Mouse (Mus musculus) CH12.LX (cell line): Measurements from ENCODE around the gene Fhit. TPM values are rescaled to one million over a fixed set of nuclear protein-coding genes. Genes with fewer than 3 reads are reported as not detected.

Experiments used
- DNase-seq: peaks from one replicate; pipeline ENCODE4 v3.0.0-alpha.2; 2013; ENCODE audit errors: extremely low read depth
- H3K27ac ChIP-seq: 2 replicates; pipeline ENCODE4 v1.5.1; 2012; ENCODE audit warnings: low read depth, mild to moderate bottlenecking, control low read depth, moderate library complexity; ENCODE audit not compliant: insufficient read depth
- H3K27me3 ChIP-seq: replicated peaks from 2 replicates; pipeline ENCODE3; 2012; ENCODE audit warnings: inconsistent platforms
- H3K36me3 ChIP-seq, 2 experiments: replicated peaks in 1 of 2; 2 replicates each; pipeline versions ENCODE3 to v1.6.1; 2012; ENCODE audit warnings: inconsistent platforms in 1 of 2, low read length in 1 of 2, mild to moderate bottlenecking in 1 of 2, mixed read lengths in 1 of 2, moderate library complexity in 1 of 2; ENCODE audit not compliant: control insufficient read depth in 1 of 2, insufficient read depth in 1 of 2
- H3K4me1 ChIP-seq, 2 experiments: 2 replicates each; pipeline ENCODE4 v1.6.1; 2012; ENCODE audit warnings: inconsistent platforms in 1 of 2, moderate library complexity in 1 of 2; ENCODE audit not compliant: insufficient read depth in 2 of 2, control insufficient read depth in 1 of 2
- H3K4me2 ChIP-seq: 2 replicates; pipeline ENCODE4 v1.6.1; 2012; ENCODE audit warnings: low read depth, mild to moderate bottlenecking, control low read depth; ENCODE audit not compliant: poor library complexity, insufficient read depth, severe bottlenecking
- H3K4me3 ChIP-seq, 3 experiments: fragments of 150-350 bp in 1 of 3; sonication (generic) in 1 of 3; replicated peaks in 1 of 3; 2 replicates each; pipeline versions ENCODE3 to v1.5.1; 2011 to 2012; ENCODE audit warnings: low read depth in 2 of 3, low read length in 2 of 3, mild to moderate bottlenecking in 2 of 3, moderate library complexity in 2 of 3, control low read depth in 1 of 3, improper control_type of control experiment in 1 of 3, inconsistent platforms in 1 of 3, mixed read lengths in 1 of 3; ENCODE audit not compliant: poor library complexity in 1 of 3
- H3K79me2 ChIP-seq: replicated peaks from 2 replicates; pipeline ENCODE4 v1.6.1; 2012; ENCODE audit warnings: mild to moderate bottlenecking, moderate library complexity; ENCODE audit not compliant: control insufficient read depth, poor library complexity, insufficient read depth, severe bottlenecking; ENCODE audit errors: extremely low read depth
- H3K9ac ChIP-seq: 2 replicates; pipeline ENCODE4 v1.6.1; 2012; ENCODE audit warnings: low read depth, mild to moderate bottlenecking, control low read depth, moderate library complexity; ENCODE audit not compliant: insufficient read depth
- H3K9me3 ChIP-seq: replicated peaks from 2 replicates; pipeline ENCODE3; 2012; ENCODE audit warnings: low read length, inconsistent platforms, mixed read lengths
- BHLHE40 ChIP-seq: IDR thresholded peaks from 2 replicates; pipeline ENCODE4 v1.6.1; 2011; ENCODE audit warnings: mild to moderate bottlenecking, low read depth, low read length, improper control_type of control experiment
- CHD1 ChIP-seq: IDR thresholded peaks from 2 replicates; pipeline ENCODE4 v1.6.1; 2012; ENCODE audit warnings: low read depth, low read length, improper control_type of control experiment, inconsistent platforms
- E2F4 ChIP-seq: IDR thresholded peaks from 2 replicates; pipeline ENCODE4 v1.6.1; 2011; ENCODE audit warnings: low read depth, low read length, improper control_type of control experiment; ENCODE audit not compliant: insufficient replicate concordance
- ELF1 ChIP-seq: IDR thresholded peaks from 2 replicates; pipeline ENCODE4 v1.6.1; 2014; ENCODE audit warnings: low read depth, mild to moderate bottlenecking, inconsistent platforms, low read length, improper control_type of control experiment
- EP300 ChIP-seq: IDR thresholded peaks from 2 replicates; pipeline ENCODE4 v1.6.1; 2011; ENCODE audit warnings: low read length, improper control_type of control experiment
- ETS1 ChIP-seq: conservative IDR thresholded peaks from 2 replicates; pipeline ENCODE4 v1.6.1; 2012; ENCODE audit warnings: low read depth, mild to moderate bottlenecking, inconsistent platforms, low read length, improper control_type of control experiment, moderate library complexity
- GABPA ChIP-seq: IDR thresholded peaks from 2 replicates; pipeline ENCODE4 v1.6.1; 2012; ENCODE audit warnings: low read depth, low read length, improper control_type of control experiment, inconsistent platforms; ENCODE audit not compliant: insufficient replicate concordance
- JUND ChIP-seq: conservative IDR thresholded peaks from 2 replicates; pipeline ENCODE4 v1.6.1; 2011; ENCODE audit warnings: low read depth, low read length, improper control_type of control experiment
- MAX ChIP-seq: IDR thresholded peaks from 2 replicates; pipeline ENCODE4 v1.6.1; 2011; ENCODE audit warnings: low read length, improper control_type of control experiment
- MAZ ChIP-seq: IDR thresholded peaks from 2 replicates; pipeline ENCODE4 v1.6.1; 2012; ENCODE audit warnings: low read depth, mild to moderate bottlenecking, inconsistent platforms, low read length, improper control_type of control experiment, moderate library complexity
- MEF2A ChIP-seq: IDR thresholded peaks from 2 replicates; pipeline ENCODE4 v1.6.1; 2014; ENCODE audit warnings: low read depth, mild to moderate bottlenecking, inconsistent platforms, low read length, improper control_type of control experiment, borderline replicate concordance
- MXI1 ChIP-seq: IDR thresholded peaks from 2 replicates; pipeline ENCODE4 v1.6.1; 2011; ENCODE audit warnings: mild to moderate bottlenecking, low read depth, low read length, improper control_type of control experiment
- MYC ChIP-seq: IDR thresholded peaks from 2 replicates; pipeline ENCODE4 v1.6.1; 2011; ENCODE audit warnings: low read depth, mild to moderate bottlenecking, improper control_type of control experiment, low read length
- NRF1 ChIP-seq: IDR thresholded peaks from 2 replicates; pipeline ENCODE4 v1.6.1; 2014; ENCODE audit warnings: low read depth, mild to moderate bottlenecking, inconsistent platforms, low read length, improper control_type of control experiment, moderate library complexity
- RCOR1 ChIP-seq: conservative IDR thresholded peaks from 2 replicates; pipeline ENCODE4 v1.6.1; 2012; ENCODE audit warnings: low read depth, mild to moderate bottlenecking, inconsistent platforms, low read length, improper control_type of control experiment
- SMC3 ChIP-seq: IDR thresholded peaks from 2 replicates; pipeline ENCODE4 v1.6.1; 2011; ENCODE audit warnings: low read depth, low read length, improper control_type of control experiment
- USF1 ChIP-seq: IDR thresholded peaks from 2 replicates; pipeline ENCODE4 v1.6.1; 2014; ENCODE audit warnings: low read depth, mild to moderate bottlenecking, inconsistent platforms, low read length, improper control_type of control experiment
- USF2 ChIP-seq: conservative IDR thresholded peaks from 2 replicates; pipeline ENCODE4 v1.6.1; 2011; ENCODE audit warnings: low read depth, low read length, improper control_type of control experiment
- ZKSCAN1 ChIP-seq: IDR thresholded peaks from 2 replicates; pipeline ENCODE4 v1.6.1; 2012; ENCODE audit warnings: low read depth, inconsistent platforms, low read length, improper control_type of control experiment, borderline replicate concordance
- ZMIZ1 ChIP-seq: IDR thresholded peaks from 2 replicates; pipeline ENCODE4 v1.6.1; 2012; ENCODE audit warnings: low read depth, mild to moderate bottlenecking, inconsistent platforms, low read length, improper control_type of control experiment
- dilution Hi-C: fragments of 300-500 bp; cut with MboI; formaldehyde crosslinking; loops from 2 replicates; pipeline ENCODE4 v1.14.3; 2020; ENCODE audit warnings: low sequenced_read_pairs; ENCODE audit not compliant: extremely low pct_unique_long_range_greater_than_20kb, extremely low pct_ligation_motif_present
- in situ Hi-C: fragments of 300-500 bp; cut with MboI; formaldehyde crosslinking; loops from 3 replicates; pipeline ENCODE4 v1.14.3; 2019; ENCODE audit warnings: low sequenced_read_pairs, low pct_ligation_motif_present, low pct_unique_long_range_greater_than_20kb, mixed read lengths
- polyA plus RNA-seq: library from polyadenylated mRNA; unstranded; fragments of >175 nt; gene quantifications from 2 replicates; pipeline ENCODE4 v1.2.1, GENCODE M21; 2012; ENCODE audit warnings: low read depth; ENCODE audit not compliant: insufficient read length
- total RNA-seq, 2 experiments: library from RNA; depleted of rRNA; stranded (reverse); fragments of 300-350 nt in 1 of 2; fragments of >200 nt in 1 of 2; gene quantifications; 2 replicates each; pipeline ENCODE4 v1.2.3; 2012 to 2014

Gene Fhit
- total and polyA plus RNA-seq, 3 experiments, result 0.64 to 1.9 (median 0.64) TPM

DNA sequence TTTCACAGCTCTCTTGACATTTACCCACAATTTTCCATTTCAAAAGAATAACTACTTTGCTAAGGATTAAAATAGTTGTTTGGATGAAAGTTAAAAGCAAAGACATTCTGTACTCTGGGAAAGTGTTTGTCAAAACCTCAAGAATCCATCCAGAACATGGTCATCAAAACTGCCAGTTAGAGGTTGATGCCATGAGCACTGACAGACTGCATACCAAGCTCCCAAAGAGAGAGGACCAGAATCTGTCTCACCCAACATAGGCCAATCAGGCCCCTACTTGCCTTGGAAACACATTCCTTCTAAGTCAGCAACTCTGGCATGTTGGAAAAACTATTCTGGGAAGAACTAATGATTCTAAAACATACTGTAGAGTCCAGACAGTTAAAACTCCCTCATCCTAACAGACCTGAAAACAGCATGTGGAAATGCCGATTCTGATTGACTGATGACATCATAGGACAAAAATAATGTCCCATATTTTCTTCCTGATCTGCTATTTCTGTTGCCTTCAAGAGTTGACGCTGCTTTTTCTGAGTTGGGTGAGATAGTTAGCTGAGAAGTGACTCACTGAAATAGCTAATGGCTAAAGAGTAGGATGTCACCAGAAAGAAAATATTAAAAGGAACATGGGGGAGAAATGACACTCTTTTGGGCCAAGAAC lies 1114.6 kb downstream of the Fhit start:
- Histone ChIP-seq H3K9me3 (no peaks in the 10 kb centered on the region), H3K4me2 (no peak overlapping the region), H3K9ac (no peak overlapping the region), H3K27ac (no peak overlapping the region), H3K36me3 (no peaks in the 10 kb centered on the region), H3K27me3 (no peaks in the 10 kb centered on the region), H3K4me1 (no peaks in the 10 kb centered on the region), H3K4me3 (no peak overlapping the region), H3K79me2 (no peaks in the 10 kb centered on the region)
- in situ Hi-C loops (no loop called here), dilution Hi-C loops (no loop called here)
- TF ChIP-seq ELF1, result no peak
- TF ChIP-seq SMC3, result no peak
- no peak for TF ChIP-seq NRF1
- no peak for TF ChIP-seq RCOR1
- TF ChIP-seq USF2, result no peak
- TF ChIP-seq E2F4, result no peak
- TF ChIP-seq EP300, result no peak
- no peak for TF ChIP-seq ETS1
- no peak for TF ChIP-seq MAZ
- TF ChIP-seq ZMIZ1, result no peak
- no peak for TF ChIP-seq MYC
- TF ChIP-seq JUND, result no peak
- no peak for TF ChIP-seq ZKSCAN1
- no peak for TF ChIP-seq BHLHE40
- no peak for TF ChIP-seq MAX
- no peak for TF ChIP-seq USF1
- no peak for TF ChIP-seq MEF2A
- TF ChIP-seq GABPA, result no peak
- no peak for DNase-seq

DNA sequence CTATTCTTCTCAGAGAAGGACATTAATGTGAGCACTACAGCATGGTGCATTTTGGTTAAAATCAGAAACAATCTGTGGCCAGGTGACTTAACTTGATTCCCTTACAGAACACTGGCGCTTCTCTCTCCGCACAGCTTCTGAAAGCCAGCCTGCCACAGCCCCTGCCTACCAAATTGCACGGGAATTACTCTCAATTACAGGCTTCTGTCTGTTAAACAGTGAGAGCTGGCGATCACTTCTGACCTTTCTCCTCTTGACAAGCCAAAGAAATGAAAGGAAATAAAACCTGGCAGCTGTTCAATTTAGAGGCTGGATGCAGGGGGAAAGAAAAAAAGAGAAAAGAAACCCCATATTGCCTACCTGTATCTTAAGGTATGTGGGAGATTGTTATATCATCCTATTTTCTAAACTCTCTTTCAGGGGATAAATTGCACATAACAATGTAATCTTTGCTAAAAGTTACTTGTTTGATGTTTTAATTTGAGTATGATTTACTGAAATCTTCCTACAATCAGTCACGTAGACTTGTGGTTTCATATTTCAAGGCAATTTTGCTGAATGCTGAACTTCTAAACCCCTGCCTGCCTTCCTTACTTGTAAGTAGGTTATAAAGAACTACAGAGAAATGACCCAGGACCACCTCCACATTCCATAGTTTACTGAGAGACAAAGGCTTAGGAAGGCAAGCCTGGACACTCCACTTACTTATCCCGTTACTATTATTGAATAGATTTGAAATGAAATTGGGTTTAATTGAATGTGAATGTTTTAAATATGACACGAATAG lies 1115.3 kb downstream of the Fhit start:
- H3K9me3 ChIP-seq, result no peaks in the 10 kb centered on the region
- in situ Hi-C loops (no loop called here), dilution Hi-C loops (no loop called here)
- H3K9ac ChIP-seq, result no peak overlapping the region
- no peaks in the 10 kb centered on the region for H3K4me1 ChIP-seq
- no peaks in the 10 kb centered on the region for H3K79me2 ChIP-seq
- DNase-seq, result no peak
- no peaks in the 10 kb centered on the region for H3K36me3 ChIP-seq
- no peaks in the 10 kb centered on the region for H3K27me3 ChIP-seq
- TF ChIP-seq MXI1, result no peak
- TF ChIP-seq E2F4, result no peak
- TF ChIP-seq CHD1, result no peak
- TF ChIP-seq ZMIZ1, result no peak
- no peak for TF ChIP-seq MEF2A
- H3K27ac ChIP-seq, result no peak overlapping the region
- no peak overlapping the region for H3K4me3 ChIP-seq
- no peak overlapping the region for H3K4me2 ChIP-seq
